Mouse (Mus musculus) liver, embryonic 15.5 days (tissue): ENCODE measurements around the gene Prr7. TPM values are rescaled to one million over a fixed set of nuclear protein-coding genes. Genes with fewer than 3 reads are reported as not detected.
A peak's percentile ranks its signal among the peaks of the same experiment; 100 is the strongest.

ENCODE experiments used
- ATAC-seq: fragments of 200-750 bp; cut with Nextera tagmentation; 2 replicates; pipeline ENCODE4 v1.8.0; 2017; ENCODE audit warnings: moderate number of reproducible peaks, mild to moderate bottlenecking, moderate library complexity; ENCODE audit not compliant: insufficient read depth
- H3K27ac ChIP-seq: fragments of 300-500 bp; sonication (generic); replicated peaks from 2 replicates; pipeline ENCODE4 v1.5.1; 2015; ENCODE audit warnings: mild to moderate bottlenecking, inconsistent platforms
- H3K27me3 ChIP-seq: fragments of 300-500 bp; sonication (generic); 2 replicates; pipeline ENCODE4 v1.6.1; 2015; ENCODE audit warnings: mild to moderate bottlenecking, inconsistent platforms
- H3K36me3 ChIP-seq: fragments of 300-500 bp; sonication (generic); replicated peaks from 2 replicates; pipeline ENCODE4 v1.6.1; 2015; ENCODE audit warnings: moderate library complexity, mild to moderate bottlenecking, inconsistent platforms
- H3K4me1 ChIP-seq: fragments of 300-500 bp; sonication (generic); replicated peaks from 2 replicates; pipeline ENCODE4 v1.6.1; 2015; ENCODE audit warnings: inconsistent platforms
- H3K4me2 ChIP-seq: fragments of 300-500 bp; sonication (generic); 2 replicates; pipeline ENCODE4 v1.6.1; 2015; ENCODE audit warnings: moderate library complexity, mild to moderate bottlenecking, inconsistent platforms
- H3K4me3 ChIP-seq: fragments of 300-500 bp; sonication (generic); replicated peaks from 2 replicates; pipeline ENCODE4 v1.5.1; 2015; ENCODE audit warnings: mild to moderate bottlenecking, inconsistent platforms
- H3K9ac ChIP-seq: fragments of 300-500 bp; sonication (generic); 2 replicates; pipeline ENCODE4 v1.6.1; 2015; ENCODE audit warnings: moderate library complexity, mild to moderate bottlenecking, inconsistent platforms
- H3K9me3 ChIP-seq: fragments of 300-500 bp; sonication (generic); replicated peaks from 2 replicates; pipeline ENCODE4 v1.6.1; 2016; ENCODE audit warnings: inconsistent platforms
- WGBS: fragments of 180-500 bp; shearing (Covaris S2); methylation state at CpG from one replicate; pipeline ENCODE4 v1.1.7; 2015; ENCODE audit warnings: mixed read lengths; ENCODE audit not compliant: insufficient replicate concordance; 5-methylcytosine and 5-hydroxymethylcytosine counted together
- polyA plus RNA-seq: library from polyadenylated mRNA; unstranded; fragments of >200 nt; fragmentation: Nextera tagmentation; extraction: Ambion mirVana; gene quantifications from 2 replicates; pipeline ENCODE4 v1.2.1, GENCODE M21; 2015

Prr7 gene
- polyA plus RNA-seq, 1 experiment from 2014 or later = not detected

- Histone ChIP-seq H3K36me3 (peaks cover 33% of the 10 kb centered on the region), H3K27me3 (peaks cover 20% of the 10 kb centered on the region), H3K4me3 (peak overlapping the region; percentile 76; the same call in 1 of the 2 replicates), H3K4me1 (peaks cover 45% of the 10 kb centered on the region), H3K27ac (peak overlapping the region; percentile 60), H3K9me3 (no peaks in the 10 kb centered on the region), H3K9ac (peak overlapping the region; percentile 16; the same call in 1 of the 2 replicates), H3K4me2 (peak overlapping the region; percentile 98)
- 13% methylated on average over 6 of the region's 6 CpGs for WGBS
- peak; percentile 55 for ATAC-seq
These were observed 46.8 kb downstream of the Prr7 start for GRCm38 (mm10) chr13:55510668-55511491.

GRCm38 (mm10) chr13:55511492-55511861 lies 47.4 kb downstream of the Prr7 start:
- Histone ChIP-seq H3K4me1 (peaks cover 45% of the 10 kb centered on the region), H3K4me3 (peak overlapping the region; percentile 76), H3K9ac (0 out of 2 replicates have a peak overlapping the region, but pooled peaks have one; percentile 28), H3K4me2 (peak overlapping the region; percentile 98), H3K27ac (peak overlapping the region; percentile 60), H3K36me3 (peaks cover 27% of the 10 kb centered on the region), H3K9me3 (no peaks in the 10 kb centered on the region), H3K27me3 (peaks cover 20% of the 10 kb centered on the region)
- ATAC-seq = peak; percentile 16
- WGBS = 23% methylated on average over 5 of the region's 5 CpGs

- Histone ChIP-seq H3K9ac (peak overlapping the region; percentile 72), H3K4me3 (peak overlapping the region; percentile 76), H3K9me3 (no peaks in the 10 kb centered on the region), H3K36me3 (peaks cover 18% of the 10 kb centered on the region; the same call in 1 of the 2 replicates), H3K27me3 (peaks cover 20% of the 10 kb centered on the region), H3K27ac (peak overlapping the region; percentile 60), H3K4me2 (peak overlapping the region; percentile 98), H3K4me1 (peaks cover 45% of the 10 kb centered on the region)
- ATAC-seq = peak; percentile 28
- 6% methylated on average over 25 of the region's 25 CpGs for WGBS
These were observed 48.4 kb downstream of the Prr7 start for GRCm38 (mm10) chr13:55512379-55513031.

GRCm38 (mm10) chr13:55513111-55513748 lies 49.2 kb downstream of the Prr7 start, which contains the start of gene Pdlim7:
Gene Pdlim7, minus strand, starts transcription at chr13:55513676.
- ATAC-seq = peak; percentile 58
- Histone ChIP-seq H3K36me3 (peaks cover 11% of the 10 kb centered on the region; the same call in 1 of the 2 replicates), H3K4me3 (peak within 1 kb of the TSS; percentile 76), H3K27ac (peak within 1 kb of the TSS; percentile 60), H3K9ac (peak within 1 kb of the TSS; percentile 72), H3K9me3 (no peaks in the 10 kb centered on the region), H3K4me1 (peaks cover 43% of the 10 kb centered on the region), H3K4me2 (peak within 1 kb of the TSS; percentile 98), H3K27me3 (peaks cover 20% of the 10 kb centered on the region)
- under 1% methylated on average over 54 of the region's 55 CpGs for WGBS

- no peak for ATAC-seq
These were observed 49.8 kb downstream of the Prr7 start for GRCm38 (mm10) chr13:55513828-55514227.

GRCm38 (mm10) chr13:55516955-55517354 lies 52.9 kb downstream of the Prr7 start:
- ATAC-seq = no peak
- H3K9me3 ChIP-seq = no peaks in the 10 kb centered on the region
- WGBS = 4% methylated on average over 5 of the region's 5 CpGs
- H3K4me2 ChIP-seq = no peak overlapping the region
- peaks cover 20% of the 10 kb centered on the region for H3K27me3 ChIP-seq
- peaks cover 21% of the 10 kb centered on the region for H3K4me1 ChIP-seq
- H3K36me3 ChIP-seq = no peaks in the 10 kb centered on the region
- no peak overlapping the region for H3K9ac ChIP-seq
- H3K4me3 ChIP-seq = no peak overlapping the region
- H3K27ac ChIP-seq = no peak overlapping the region

More at GRCm38 (mm10) chr13:55513828-55514227, 49.8 kb downstream of the Prr7 start:
- Histone ChIP-seq H3K36me3 (0 out of 2 replicates have a peak, but pooled peaks cover 7% of the 10 kb centered on the region), H3K9ac (0 out of 2 replicates have a peak overlapping the region, but pooled peaks have one; percentile 72), H3K9me3 (no peaks in the 10 kb centered on the region), H3K27me3 (peaks cover 20% of the 10 kb centered on the region), H3K4me2 (peak overlapping the region; percentile 98), H3K27ac (no peak overlapping the region), H3K4me3 (peak overlapping the region; percentile 76), H3K4me1 (peaks cover 43% of the 10 kb centered on the region)
- WGBS = 27% methylated on average over 9 of the region's 9 CpGs

- no peak overlapping the region for H3K4me3 ChIP-seq
- H3K27me3 ChIP-seq = peaks cover 10% of the 10 kb centered on the region
- 0 out of 2 replicates have a peak, but pooled peaks cover 4% of the 10 kb centered on the region for H3K36me3 ChIP-seq
- H3K27ac ChIP-seq = no peak overlapping the region
- H3K4me1 ChIP-seq = peaks cover 14% of the 10 kb centered on the region; the same call in 1 of the 2 replicates
- H3K9me3 ChIP-seq = no peaks in the 10 kb centered on the region
- no peak overlapping the region for H3K4me2 ChIP-seq
- no peak for ATAC-seq
- 40% methylated on average over 4 of the region's 4 CpGs for WGBS
- no peak overlapping the region for H3K9ac ChIP-seq
These were observed 55.5 kb downstream of the Prr7 start for GRCm38 (mm10) chr13:55519606-55520005.

GRCm38 (mm10) chr13:55522730-55523129 lies 58.7 kb downstream of the Prr7 start:
- H3K27me3 ChIP-seq = no peaks in the 10 kb centered on the region
- H3K4me2 ChIP-seq = no peak overlapping the region
- no peak overlapping the region for H3K9ac ChIP-seq
- no peak overlapping the region for H3K4me3 ChIP-seq
- H3K4me1 ChIP-seq = peaks cover 26% of the 10 kb centered on the region
- no peak overlapping the region for H3K27ac ChIP-seq
- ATAC-seq = no peak
- 59% methylated on average over 8 of the region's 8 CpGs for WGBS
- no peaks in the 10 kb centered on the region for H3K9me3 ChIP-seq
- H3K36me3 ChIP-seq = 0 out of 2 replicates have a peak, but pooled peaks cover 4% of the 10 kb centered on the region
